Mouse (Mus musculus) frontal cortex, postnatal 25 days (tissue): ENCODE measurements around the gene Wdr63.

Source experiments
- DNase-seq, 2 experiments: peaks; one replicate each; pipeline ENCODE4 v3.0.0; 2022; ENCODE audit warnings: low spot score in 2 of 2

Wdr63 gene

GRCm38 (mm10) chr3:146053873-146054272 lies 54.1 kb downstream of the Wdr63 start:
- DNase-seq, result no peak

GRCm38 (mm10) chr3:146053082-146053814 lies 54.7 kb downstream of the Wdr63 start:
- DNase-seq, result no peak

GRCm38 (mm10) chr3:146051277-146052007 lies 56.5 kb downstream of the Wdr63 start:
- no peak for DNase-seq

- DNase-seq, result no peak
Measured at GRCm38 (mm10) chr3:146049951-146050350, 58.0 kb downstream of the Wdr63 start.

GRCm38 (mm10) chr3:146047704-146048207 lies 60.2 kb downstream of the Wdr63 start:
- DNase-seq, result no peak

- no peak for DNase-seq
Measured at GRCm38 (mm10) chr3:146046076-146046475, 61.9 kb downstream of the Wdr63 start.

- no peak for DNase-seq
Measured at GRCm38 (mm10) chr3:146044977-146045376, 63.0 kb downstream of the Wdr63 start.

GRCm38 (mm10) chr3:146041382-146041781 lies 66.5 kb downstream of the Wdr63 start:
- DNase-seq, result no peak

- no peak for DNase-seq
Measured at GRCm38 (mm10) chr3:146039132-146039903, 68.6 kb downstream of the Wdr63 start.

GRCm38 (mm10) chr3:146037906-146038305 lies 70.0 kb downstream of the Wdr63 start:
- no peak for DNase-seq

- no peak for DNase-seq
Measured at GRCm38 (mm10) chr3:146032976-146033375, 75.0 kb downstream of the Wdr63 start.

GRCm38 (mm10) chr3:146030255-146030836 lies 77.6 kb downstream of the Wdr63 start:
- no peak for DNase-seq

GRCm38 (mm10) chr3:146029234-146029633 lies 78.7 kb downstream of the Wdr63 start:
- DNase-seq, result no peak

GRCm38 (mm10) chr3:146028406-146028805 lies 79.5 kb downstream of the Wdr63 start:
- no peak for DNase-seq

GRCm38 (mm10) chr3:146027116-146027515 lies 80.8 kb downstream of the Wdr63 start:
- DNase-seq, result no peak

GRCm38 (mm10) chr3:146025499-146025898 lies 82.4 kb downstream of the Wdr63 start:
- no peak for DNase-seq

- no peak for DNase-seq
Measured at GRCm38 (mm10) chr3:146024746-146025145, 83.2 kb downstream of the Wdr63 start.

- DNase-seq, result no peak
Measured at GRCm38 (mm10) chr3:146022232-146022631, 85.7 kb downstream of the Wdr63 start.

- DNase-seq, result no peak
Measured at GRCm38 (mm10) chr3:146017521-146017920, 90.4 kb downstream of the Wdr63 start.

GRCm38 (mm10) chr3:146016979-146017378 lies 91.0 kb downstream of the Wdr63 start:
- DNase-seq, result no peak

GRCm38 (mm10) chr3:146014321-146014720 lies 93.6 kb downstream of the Wdr63 start:
- DNase-seq, result no peak

- DNase-seq, result no peak
Measured at GRCm38 (mm10) chr3:146013490-146013889, 94.4 kb downstream of the Wdr63 start.
